Mouse (Mus musculus) liver, postnatal 0 days (tissue): ENCODE results near the gene Srsf3. TPM values are rescaled to one million over a fixed set of nuclear protein-coding genes. Genes with fewer than 3 reads are reported as not detected.
A peak's percentile ranks its signal among the peaks of the same experiment; 100 is the strongest.

Experiments
- ATAC-seq: fragments of 200-750 bp; cut with Nextera tagmentation; 2 replicates; pipeline ENCODE4 v1.8.0; 2017; ENCODE audit warnings: mild to moderate bottlenecking, moderate library complexity
- DNase-seq: peaks from one replicate; pipeline ENCODE4 v3.0.0-alpha.2; 2016
- H3K27ac ChIP-seq: fragments of 300-500 bp; sonication (generic); 2 replicates; pipeline ENCODE4 v1.5.1; 2014; ENCODE audit warnings: antibody characterized with exemption, moderate library complexity, mild to moderate bottlenecking, low read depth
- H3K27me3 ChIP-seq: fragments of 300-500 bp; sonication (generic); 2 replicates; pipeline ENCODE4 v1.6.1; 2014; ENCODE audit warnings: low read length, control low read depth, mixed read lengths; ENCODE audit not compliant: insufficient read depth
- H3K36me3 ChIP-seq: fragments of 300-500 bp; sonication (generic); replicated peaks from 2 replicates; pipeline ENCODE4 v1.6.1; 2014; ENCODE audit warnings: mild to moderate bottlenecking, control low read depth, low read length, moderate library complexity, mixed read lengths; ENCODE audit not compliant: insufficient read depth
- H3K4me1 ChIP-seq: fragments of 300-500 bp; sonication (generic); 2 replicates; pipeline ENCODE4 v1.6.1; 2014; ENCODE audit warnings: antibody characterized with exemption, mild to moderate bottlenecking, control low read depth; ENCODE audit not compliant: insufficient read depth
- H3K4me2 ChIP-seq: fragments of 300-500 bp; sonication (generic); 2 replicates; pipeline ENCODE4 v1.6.1; 2014; ENCODE audit warnings: low read depth, mild to moderate bottlenecking, low read length, moderate library complexity, mixed read lengths
- H3K4me3 ChIP-seq: fragments of 300-500 bp; sonication (generic); 2 replicates; pipeline ENCODE4 v1.5.1; 2014; ENCODE audit warnings: low read depth, low read length
- H3K9ac ChIP-seq: fragments of 300-500 bp; sonication (generic); replicated peaks from 2 replicates; pipeline ENCODE4 v1.6.1; 2014; ENCODE audit warnings: mild to moderate bottlenecking, moderate library complexity
- H3K9me3 ChIP-seq: fragments of 300-500 bp; sonication (generic); 2 replicates; pipeline ENCODE4 v1.6.1; 2016; ENCODE audit warnings: mild to moderate bottlenecking, control low read depth, low read length, mixed read lengths
- CTCF ChIP-seq: sonication (generic); IDR thresholded peaks from 2 replicates; pipeline ENCODE4 v1.5.1; 2016; ENCODE audit warnings: antibody characterized with exemption, low read depth
- EP300 ChIP-seq: IDR thresholded peaks from 2 replicates; pipeline ENCODE4 v1.6.1; 2016; ENCODE audit warnings: antibody characterized with exemption, low read depth, mild to moderate bottlenecking
- WGBS: fragments of 180-500 bp; shearing (Covaris S2); extraction: QIAGEN DNeasy Blood & Tissue Kit; methylation state at CpG from one replicate; pipeline ENCODE4 v1.1.7; 2014; ENCODE audit not compliant: insufficient replicate concordance; 5-methylcytosine and 5-hydroxymethylcytosine counted together
- polyA plus RNA-seq: library from polyadenylated mRNA; unstranded; fragments of >200 nt; fragmentation: Nextera tagmentation; extraction: Ambion mirVana; gene quantifications from 2 replicates; pipeline ENCODE4 v1.2.1, GENCODE M21; 2015

Srsf3 gene
- polyA plus RNA-seq, 1 experiment from 2014 or later: 163 TPM

- H3K4me3 ChIP-seq: no peak overlapping the region
- peaks cover 31% of the 10 kb centered on the region for H3K4me1 ChIP-seq
- DNase-seq (no peak), ATAC-seq (no peak; the same call in 1 of the 2 replicates)
- H3K4me2 ChIP-seq: no peak overlapping the region
- TF ChIP-seq CTCF: no peak
- TF ChIP-seq EP300: no peak
- no peaks in the 10 kb centered on the region for H3K27me3 ChIP-seq
- no peak overlapping the region for H3K9ac ChIP-seq
- WGBS: 26% methylated on average over 7 of the region's 7 CpGs
- H3K36me3 ChIP-seq: no peaks in the 10 kb centered on the region
- no peaks in the 10 kb centered on the region for H3K9me3 ChIP-seq
- H3K27ac ChIP-seq: 0 out of 2 replicates have a peak overlapping the region, but pooled peaks have one; percentile 18
Measured at GRCm38 (mm10) chr17:29056207-29056606, 23.8 kb downstream of the Srsf3 start.

GRCm38 (mm10) chr17:29056699-29057151 lies 24.3 kb downstream of the Srsf3 start:
- Histone ChIP-seq H3K36me3 (no peaks in the 10 kb centered on the region), H3K9ac (no peak overlapping the region), H3K27ac (0 out of 2 replicates have a peak overlapping the region, but pooled peaks have one; percentile 18), H3K4me2 (peak overlapping the region; percentile 2; the same call in 1 of the 2 replicates), H3K9me3 (no peaks in the 10 kb centered on the region), H3K4me3 (no peak overlapping the region), H3K27me3 (no peaks in the 10 kb centered on the region), H3K4me1 (peaks cover 31% of the 10 kb centered on the region)
- ATAC-seq (peak; percentile 16; the same call in 1 of the 2 replicates), DNase-seq (no peak)
- 6% methylated on average over 8 of the region's 8 CpGs for WGBS
- TF ChIP-seq EP300 (no peak), CTCF (no peak)

- DNase-seq (no peak), ATAC-seq (no peak)
- 70% methylated on average over 11 of the region's 11 CpGs for WGBS
Measured at GRCm38 (mm10) chr17:29057361-29057890, 25.0 kb downstream of the Srsf3 start.

GRCm38 (mm10) chr17:29057961-29058360 lies 25.5 kb downstream of the Srsf3 start:
- H3K4me1 ChIP-seq: peaks cover 31% of the 10 kb centered on the region
- peak overlapping the region; percentile 15; the same call in 1 of the 2 replicates for H3K4me2 ChIP-seq
- no peaks in the 10 kb centered on the region for H3K36me3 ChIP-seq
- DNase-seq (no peak), ATAC-seq (no peak)
- peak overlapping the region; percentile 44; the same call in 1 of the 2 replicates for H3K27ac ChIP-seq
- TF ChIP-seq CTCF (no peak), EP300 (no peak)
- H3K27me3 ChIP-seq: no peaks in the 10 kb centered on the region
- 73% methylated on average over 10 of the region's 10 CpGs for WGBS
- H3K9ac ChIP-seq: no peak overlapping the region
- H3K9me3 ChIP-seq: no peaks in the 10 kb centered on the region
- no peak overlapping the region for H3K4me3 ChIP-seq

More at GRCm38 (mm10) chr17:29057361-29057890, 25.0 kb downstream of the Srsf3 start:
- no peak overlapping the region for H3K4me3 ChIP-seq
- TF ChIP-seq EP300: no peak
- TF ChIP-seq CTCF: no peak
- H3K27me3 ChIP-seq: no peaks in the 10 kb centered on the region
- no peaks in the 10 kb centered on the region for H3K36me3 ChIP-seq
- no peak overlapping the region for H3K4me2 ChIP-seq
- no peaks in the 10 kb centered on the region for H3K9me3 ChIP-seq
- H3K27ac ChIP-seq: no peak overlapping the region
- no peak overlapping the region for H3K9ac ChIP-seq
- H3K4me1 ChIP-seq: peaks cover 31% of the 10 kb centered on the region

GRCm38 (mm10) chr17:29058487-29058886 lies 26.1 kb downstream of the Srsf3 start:
- Histone ChIP-seq H3K9ac (no peak overlapping the region), H3K36me3 (no peaks in the 10 kb centered on the region), H3K9me3 (no peaks in the 10 kb centered on the region), H3K4me1 (peaks cover 31% of the 10 kb centered on the region), H3K27me3 (no peaks in the 10 kb centered on the region), H3K4me2 (peak overlapping the region; percentile 15; the same call in 1 of the 2 replicates), H3K27ac (peak overlapping the region; percentile 44; the same call in 1 of the 2 replicates), H3K4me3 (no peak overlapping the region)
- WGBS: 53% methylated on average over 8 of the region's 8 CpGs
- DNase-seq: no peak
- ATAC-seq: no peak
- TF ChIP-seq EP300: no peak

GRCm38 (mm10) chr17:29059581-29059980 lies 27.2 kb downstream of the Srsf3 start:
- no peak for TF ChIP-seq EP300
- no peak for TF ChIP-seq CTCF
- H3K4me1 ChIP-seq: peaks cover 28% of the 10 kb centered on the region
- 54% methylated on average over 3 of the region's 3 CpGs for WGBS
- ATAC-seq (no peak), DNase-seq (no peak)
- no peaks in the 10 kb centered on the region for H3K9me3 ChIP-seq
- H3K4me2 ChIP-seq: no peak overlapping the region
- no peak overlapping the region for H3K4me3 ChIP-seq
- no peaks in the 10 kb centered on the region for H3K36me3 ChIP-seq
- H3K27ac ChIP-seq: no peak overlapping the region
- H3K27me3 ChIP-seq: no peaks in the 10 kb centered on the region
- H3K9ac ChIP-seq: no peak overlapping the region
